Mouse (Mus musculus) forebrain, embryonic 13.5 days (tissue): ENCODE results near the gene Tbc1d4. TPM values are rescaled to one million over a fixed set of nuclear protein-coding genes. Genes with fewer than 3 reads are reported as not detected.
A peak's percentile ranks its signal among the peaks of the same experiment; 100 is the strongest.

Source experiments
- ATAC-seq: fragments of 200-750 bp; cut with Nextera tagmentation; 2 replicates; pipeline ENCODE4 v1.8.0; 2017
- H3K27ac ChIP-seq: fragments of 300-500 bp; sonication (generic); 2 replicates; pipeline ENCODE4 v1.5.1; 2015; ENCODE audit warnings: inconsistent platforms, mild to moderate bottlenecking, moderate library complexity
- H3K27me3 ChIP-seq: fragments of 300-500 bp; sonication (generic); 2 replicates; pipeline ENCODE4 v1.6.1; 2015; ENCODE audit warnings: mild to moderate bottlenecking, inconsistent platforms
- H3K36me3 ChIP-seq: fragments of 300-500 bp; sonication (generic); 2 replicates; pipeline ENCODE4 v1.6.1; 2015; ENCODE audit warnings: mild to moderate bottlenecking, inconsistent platforms; ENCODE audit not compliant: poor library complexity, severe bottlenecking
- H3K4me1 ChIP-seq: fragments of 300-500 bp; sonication (generic); 2 replicates; pipeline ENCODE4 v1.6.1; 2015; ENCODE audit warnings: inconsistent platforms
- H3K4me2 ChIP-seq: fragments of 300-500 bp; sonication (generic); 2 replicates; pipeline ENCODE4 v1.6.1; 2015; ENCODE audit warnings: inconsistent platforms, mild to moderate bottlenecking, moderate library complexity
- H3K4me3 ChIP-seq: fragments of 300-500 bp; sonication (generic); 2 replicates; pipeline ENCODE4 v1.5.1; 2015; ENCODE audit warnings: mild to moderate bottlenecking, inconsistent platforms
- H3K9ac ChIP-seq: fragments of 300-500 bp; sonication (generic); 2 replicates; pipeline ENCODE4 v1.6.1; 2015; ENCODE audit warnings: mild to moderate bottlenecking, inconsistent platforms
- H3K9me3 ChIP-seq: fragments of 300-500 bp; sonication (generic); replicated peaks from 2 replicates; pipeline ENCODE4 v1.6.1; 2016; ENCODE audit warnings: inconsistent platforms
- WGBS: fragments of 180-500 bp; shearing (Covaris S2); methylation state at CpG from one replicate; pipeline ENCODE4 v1.1.7; 2015; 5-methylcytosine and 5-hydroxymethylcytosine counted together
- polyA plus RNA-seq: library from polyadenylated mRNA; unstranded; fragments of >200 nt; fragmentation: Nextera tagmentation; extraction: Ambion mirVana; gene quantifications from 2 replicates; pipeline ENCODE4 v1.2.1, GENCODE M21; 2015

Tbc1d4 gene
- polyA plus RNA-seq, 1 experiment from 2014 or later, result 7.3 TPM

- H3K4me3 ChIP-seq, result no peak overlapping the region
- ATAC-seq, result no peak
- H3K27me3 ChIP-seq, result no peaks in the 10 kb centered on the region
- H3K9me3 ChIP-seq, result no peaks in the 10 kb centered on the region
- no peak overlapping the region for H3K27ac ChIP-seq
- no peaks in the 10 kb centered on the region for H3K4me1 ChIP-seq
- no peaks in the 10 kb centered on the region for H3K36me3 ChIP-seq
- no peak overlapping the region for H3K9ac ChIP-seq
- 87% methylated on average over 7 of the region's 7 CpGs for WGBS
- no peak overlapping the region for H3K4me2 ChIP-seq
Observed at GRCm38 (mm10) chr14:101481165-101481564, 127.8 kb downstream of the Tbc1d4 start.

GRCm38 (mm10) chr14:101480541-101480940 lies 128.4 kb downstream of the Tbc1d4 start:
- H3K27me3 ChIP-seq, result no peaks in the 10 kb centered on the region
- H3K27ac ChIP-seq, result no peak overlapping the region
- no peaks in the 10 kb centered on the region for H3K4me1 ChIP-seq
- WGBS, result 93% methylated on average over 7 of the region's 7 CpGs
- no peak overlapping the region for H3K4me3 ChIP-seq
- no peak overlapping the region for H3K4me2 ChIP-seq
- H3K9ac ChIP-seq, result no peak overlapping the region
- no peaks in the 10 kb centered on the region for H3K9me3 ChIP-seq
- H3K36me3 ChIP-seq, result no peaks in the 10 kb centered on the region
- ATAC-seq, result no peak

- Histone ChIP-seq H3K27ac (no peak overlapping the region), H3K4me2 (no peak overlapping the region), H3K27me3 (no peaks in the 10 kb centered on the region), H3K9ac (no peak overlapping the region), H3K4me1 (no peaks in the 10 kb centered on the region), H3K36me3 (no peaks in the 10 kb centered on the region), H3K9me3 (peaks cover 3% of the 10 kb centered on the region; the same call in 1 of the 2 replicates), H3K4me3 (no peak overlapping the region)
- WGBS, result 90% methylated on average over 5 of the region's 5 CpGs
- ATAC-seq, result no peak
Observed at GRCm38 (mm10) chr14:101477827-101478220, 131.2 kb downstream of the Tbc1d4 start.

- H3K4me2 ChIP-seq, result no peak overlapping the region
- no peak overlapping the region for H3K9ac ChIP-seq
- H3K4me3 ChIP-seq, result no peak overlapping the region
- H3K27ac ChIP-seq, result no peak overlapping the region
- H3K4me1 ChIP-seq, result no peaks in the 10 kb centered on the region
- no peaks in the 10 kb centered on the region for H3K27me3 ChIP-seq
- no peaks in the 10 kb centered on the region for H3K36me3 ChIP-seq
- WGBS, result 85% methylated on average over 20 of the region's 20 CpGs
- ATAC-seq, result no peak
- peaks cover 3% of the 10 kb centered on the region; the same call in 1 of the 2 replicates for H3K9me3 ChIP-seq
Observed at GRCm38 (mm10) chr14:101477081-101477826, 131.7 kb downstream of the Tbc1d4 start.

- 90% methylated on average over 5 of the region's 5 CpGs for WGBS
- H3K9ac ChIP-seq, result no peak overlapping the region
- no peak overlapping the region for H3K4me3 ChIP-seq
- H3K4me2 ChIP-seq, result no peak overlapping the region
- H3K27ac ChIP-seq, result no peak overlapping the region
- H3K9me3 ChIP-seq, result peaks cover 3% of the 10 kb centered on the region; the same call in 1 of the 2 replicates
- H3K4me1 ChIP-seq, result no peaks in the 10 kb centered on the region
- no peaks in the 10 kb centered on the region for H3K27me3 ChIP-seq
- H3K36me3 ChIP-seq, result no peaks in the 10 kb centered on the region
- no peak for ATAC-seq
Observed at GRCm38 (mm10) chr14:101469475-101470093, 139.4 kb downstream of the Tbc1d4 start.

- no peaks in the 10 kb centered on the region for H3K36me3 ChIP-seq
- no peaks in the 10 kb centered on the region for H3K27me3 ChIP-seq
- no peak overlapping the region for H3K4me2 ChIP-seq
- no peak overlapping the region for H3K4me3 ChIP-seq
- no peak overlapping the region for H3K27ac ChIP-seq
- H3K4me1 ChIP-seq, result no peaks in the 10 kb centered on the region
- ATAC-seq, result no peak
- WGBS, result 92% methylated on average over 4 of the region's 4 CpGs
- H3K9me3 ChIP-seq, result no peaks in the 10 kb centered on the region
- H3K9ac ChIP-seq, result no peak overlapping the region
Observed at GRCm38 (mm10) chr14:101468143-101468542, 140.8 kb downstream of the Tbc1d4 start.

- H3K9me3 ChIP-seq, result no peaks in the 10 kb centered on the region
- no peak overlapping the region for H3K27ac ChIP-seq
- H3K4me1 ChIP-seq, result no peaks in the 10 kb centered on the region
- H3K9ac ChIP-seq, result no peak overlapping the region
- WGBS, result 98% methylated on average over 1 of the region's 1 CpGs
- no peak overlapping the region for H3K4me2 ChIP-seq
- no peaks in the 10 kb centered on the region for H3K27me3 ChIP-seq
- H3K4me3 ChIP-seq, result no peak overlapping the region
- ATAC-seq, result no peak
- H3K36me3 ChIP-seq, result no peaks in the 10 kb centered on the region
Observed at GRCm38 (mm10) chr14:101467532-101467931, 141.5 kb downstream of the Tbc1d4 start.

GRCm38 (mm10) chr14:101466521-101466920 lies 142.5 kb downstream of the Tbc1d4 start:
- ATAC-seq, result no peak
- H3K36me3 ChIP-seq, result no peaks in the 10 kb centered on the region
- WGBS, result 87% methylated on average over 11 of the region's 11 CpGs

GRCm38 (mm10) chr14:101465893-101466292 lies 143.1 kb downstream of the Tbc1d4 start:
- H3K4me2 ChIP-seq, result no peak overlapping the region
- H3K27me3 ChIP-seq, result no peaks in the 10 kb centered on the region
- no peaks in the 10 kb centered on the region for H3K9me3 ChIP-seq
- H3K4me1 ChIP-seq, result no peaks in the 10 kb centered on the region
- H3K9ac ChIP-seq, result no peak overlapping the region
- ATAC-seq, result no peak
- no peaks in the 10 kb centered on the region for H3K36me3 ChIP-seq
- no peak overlapping the region for H3K4me3 ChIP-seq
- no peak overlapping the region for H3K27ac ChIP-seq
- WGBS, result over 99% methylated on average over 3 of the region's 3 CpGs

More at GRCm38 (mm10) chr14:101466521-101466920, 142.5 kb downstream of the Tbc1d4 start:
- Histone ChIP-seq H3K9me3 (no peaks in the 10 kb centered on the region), H3K4me1 (no peaks in the 10 kb centered on the region), H3K9ac (no peak overlapping the region), H3K4me3 (no peak overlapping the region), H3K4me2 (no peak overlapping the region), H3K27me3 (no peaks in the 10 kb centered on the region), H3K27ac (no peak overlapping the region)

- Histone ChIP-seq H3K9ac (no peak overlapping the region), H3K36me3 (no peaks in the 10 kb centered on the region), H3K27ac (no peak overlapping the region), H3K4me1 (no peaks in the 10 kb centered on the region), H3K4me2 (no peak overlapping the region), H3K4me3 (no peak overlapping the region), H3K27me3 (no peaks in the 10 kb centered on the region), H3K9me3 (no peaks in the 10 kb centered on the region)
- WGBS, result 21% methylated on average over 6 of the region's 6 CpGs
- ATAC-seq, result peak; percentile 57; the same call in 1 of the 2 replicates
Observed at GRCm38 (mm10) chr14:101460768-101461167, 148.2 kb downstream of the Tbc1d4 start.

- H3K9ac ChIP-seq, result no peak overlapping the region
- peaks cover 6% of the 10 kb centered on the region; the same call in 1 of the 2 replicates for H3K36me3 ChIP-seq
- no peaks in the 10 kb centered on the region for H3K4me1 ChIP-seq
- WGBS, result 82% methylated on average over 6 of the region's 6 CpGs
- H3K4me2 ChIP-seq, result no peak overlapping the region
- no peak overlapping the region for H3K4me3 ChIP-seq
- ATAC-seq, result no peak
- H3K9me3 ChIP-seq, result no peaks in the 10 kb centered on the region
- H3K27ac ChIP-seq, result no peak overlapping the region
- no peaks in the 10 kb centered on the region for H3K27me3 ChIP-seq
Observed at GRCm38 (mm10) chr14:101452915-101453314, 156.1 kb downstream of the Tbc1d4 start.

- Histone ChIP-seq H3K27me3 (no peaks in the 10 kb centered on the region), H3K9me3 (no peaks in the 10 kb centered on the region), H3K4me1 (no peaks in the 10 kb centered on the region), H3K4me2 (no peak overlapping the region), H3K4me3 (no peak overlapping the region), H3K9ac (no peak overlapping the region), H3K27ac (no peak overlapping the region), H3K36me3 (peaks cover 6% of the 10 kb centered on the region; the same call in 1 of the 2 replicates)
- no peak for ATAC-seq
- 75% methylated on average over 4 of the region's 4 CpGs for whole genome bisulfite sequencing
Observed at GRCm38 (mm10) chr14:101447857-101448256, 161.1 kb downstream of the Tbc1d4 start.
